Mouse (Mus musculus) bone marrow macrophage, adult 2 months (primary cell): ENCODE results near the gene Gucy2g. TPM values are rescaled to one million over a fixed set of nuclear protein-coding genes. Genes with fewer than 3 reads are reported as not detected.

Source experiments
- H3K27ac ChIP-seq: 2 replicates; pipeline ENCODE4 v1.5.1; 2012; ENCODE audit warnings: low read depth, low read length; ENCODE audit not compliant: insufficient read depth
- H3K4me1 ChIP-seq: 2 replicates; pipeline ENCODE4 v1.6.1; 2012; ENCODE audit warnings: low read length; ENCODE audit not compliant: control insufficient read depth, insufficient read depth
- H3K4me3 ChIP-seq: 2 replicates; pipeline ENCODE4 v1.5.1; 2012; ENCODE audit warnings: mild to moderate bottlenecking, low read length, moderate library complexity; ENCODE audit not compliant: insufficient read depth
- CTCF ChIP-seq: IDR thresholded peaks from 2 replicates; pipeline ENCODE4 v1.5.1; 2012; ENCODE audit warnings: low read depth, mild to moderate bottlenecking, low read length, moderate library complexity
- POLR2A ChIP-seq: IDR thresholded peaks from 2 replicates; pipeline ENCODE4 v1.6.1; 2012; ENCODE audit warnings: mild to moderate bottlenecking, low read depth, low read length, borderline replicate concordance
- polyA plus RNA-seq: library from polyadenylated mRNA; stranded (reverse); fragments of >200 nt; gene quantifications from 2 replicates; pipeline ENCODE4 v1.2.4, GENCODE M21; 2012; ENCODE audit not compliant: missing spikeins, insufficient read depth, insufficient read length

The Gucy2g gene
- not detected in 2 replicates for polyA plus RNA-seq

GRCm38 (mm10) chr19:55241186-55241645, at the start of gene Gucy2g:
TSS of gene Gucy2g (minus strand) at chr19:55241236.
- Histone ChIP-seq H3K27ac (no peak within 1 kb of the TSS), H3K4me3 (no peak within 1 kb of the TSS), H3K4me1 (peaks cover 2% of the 10 kb centered on the region)
- no peak for TF ChIP-seq CTCF
- TF ChIP-seq POLR2A = no peak

- peaks cover 57% of the 10 kb centered on the region for H3K4me1 ChIP-seq
- H3K27ac ChIP-seq = no peak overlapping the region
- TF ChIP-seq CTCF (no peak), POLR2A (no peak)
- H3K4me3 ChIP-seq = no peak overlapping the region
Observed at GRCm38 (mm10) chr19:55288974-55289373, 47.9 kb upstream of the Gucy2g start.

GRCm38 (mm10) chr19:55286034-55286433, 45.0 kb upstream of the Gucy2g start:
- H3K4me3 ChIP-seq = no peak overlapping the region
- H3K4me1 ChIP-seq = peaks cover 43% of the 10 kb centered on the region
- H3K27ac ChIP-seq = no peak overlapping the region
- TF ChIP-seq CTCF (no peak), POLR2A (no peak)

DNA sequence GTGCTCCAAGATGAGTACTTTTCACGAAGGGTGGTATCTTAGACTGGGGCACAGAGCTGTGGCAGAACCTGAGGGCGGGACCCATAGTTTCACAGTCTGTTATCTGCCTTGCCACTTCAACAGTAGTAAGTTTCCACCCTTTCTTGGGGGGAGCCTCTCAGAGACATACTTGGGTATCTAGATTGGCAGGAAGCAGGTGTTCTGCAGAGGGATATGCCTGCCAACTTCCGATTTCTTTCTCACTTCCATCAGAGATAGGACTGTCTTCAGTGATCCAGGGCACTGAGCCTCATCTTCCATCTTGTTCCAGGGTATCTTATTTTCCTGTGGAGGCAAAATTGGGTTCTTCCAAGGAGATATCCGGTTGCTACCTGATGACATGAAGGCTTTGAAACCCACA, 43.1 kb upstream of the Gucy2g start:
- TF ChIP-seq POLR2A (no peak), CTCF (no peak)
- peaks cover 29% of the 10 kb centered on the region for H3K4me1 ChIP-seq
- no peak overlapping the region for H3K4me3 ChIP-seq
- no peak overlapping the region for H3K27ac ChIP-seq

GRCm38 (mm10) chr19:55276770-55277169, 35.7 kb upstream of the Gucy2g start:
- Histone ChIP-seq H3K27ac (no peak overlapping the region), H3K4me3 (no peak overlapping the region), H3K4me1 (peaks cover 8% of the 10 kb centered on the region)
- TF ChIP-seq CTCF = no peak
- TF ChIP-seq POLR2A = no peak

DNA sequence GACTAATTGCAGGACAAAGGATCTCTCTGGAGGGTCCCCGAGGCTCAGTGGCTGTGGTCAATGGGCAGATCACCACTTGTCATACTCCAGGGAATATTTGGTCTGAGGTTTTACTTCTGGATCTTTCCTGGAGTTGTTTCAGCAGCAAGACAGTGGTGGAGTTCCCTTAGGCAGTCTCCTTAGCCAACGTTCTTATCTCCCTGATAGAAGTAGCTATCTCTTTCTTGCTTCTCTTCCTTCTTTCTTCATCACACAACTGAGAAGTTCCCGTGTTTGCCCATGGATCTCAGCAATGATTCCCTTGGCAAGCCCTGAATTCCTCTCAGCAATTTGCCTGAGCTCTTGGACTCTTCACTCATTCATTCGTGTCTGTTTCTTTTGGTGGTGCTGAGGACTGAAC, 35.1 kb upstream of the Gucy2g start:
- Histone ChIP-seq H3K27ac (no peak overlapping the region), H3K4me1 (peaks cover 2% of the 10 kb centered on the region; the same call in 1 of the 2 replicates), H3K4me3 (no peak overlapping the region)
- TF ChIP-seq CTCF (no peak), POLR2A (no peak)

GRCm38 (mm10) chr19:55273340-55273739, 32.3 kb upstream of the Gucy2g start:
- Histone ChIP-seq H3K4me3 (no peak overlapping the region), H3K27ac (no peak overlapping the region), H3K4me1 (peaks cover 8% of the 10 kb centered on the region)
- TF ChIP-seq CTCF (no peak), POLR2A (no peak)

- TF ChIP-seq POLR2A = no peak
- no peak for TF ChIP-seq CTCF
- Histone ChIP-seq H3K4me3 (no peak overlapping the region), H3K27ac (no peak overlapping the region), H3K4me1 (peaks cover 15% of the 10 kb centered on the region)
Observed at GRCm38 (mm10) chr19:55271448-55271847, 30.4 kb upstream of the Gucy2g start.

GRCm38 (mm10) chr19:55269051-55269450, 28.0 kb upstream of the Gucy2g start:
- H3K27ac ChIP-seq = no peak overlapping the region
- H3K4me3 ChIP-seq = no peak overlapping the region
- peaks cover 21% of the 10 kb centered on the region for H3K4me1 ChIP-seq

GRCm38 (mm10) chr19:55268150-55268549, 27.1 kb upstream of the Gucy2g start:
- TF ChIP-seq CTCF = no peak
- no peak for TF ChIP-seq POLR2A
- H3K4me1 ChIP-seq = peaks cover 21% of the 10 kb centered on the region
- no peak overlapping the region for H3K27ac ChIP-seq
- H3K4me3 ChIP-seq = no peak overlapping the region

More at GRCm38 (mm10) chr19:55269051-55269450, 28.0 kb upstream of the Gucy2g start:
- TF ChIP-seq POLR2A (no peak), CTCF (no peak)
